Mouse (Mus musculus) hindlimb bud, embryonic 11.5 days (tissue): ENCODE measurements at regions not wholly inside any gene's neighbourhood (a gene's known extent, or its start where the extent isn't known, plus 50 kb on each side); places are given as distances from the start of the nearest gene placed in this dataset.
A peak's percentile ranks its signal among the peaks of the same experiment; 100 is the strongest.

Experiments
- DNase-seq: peaks from one replicate; pipeline ENCODE4 v3.0.0-alpha.2; 2012; ENCODE audit warnings: low read depth, low spot score; ENCODE audit errors: extremely low spot score

DNA sequence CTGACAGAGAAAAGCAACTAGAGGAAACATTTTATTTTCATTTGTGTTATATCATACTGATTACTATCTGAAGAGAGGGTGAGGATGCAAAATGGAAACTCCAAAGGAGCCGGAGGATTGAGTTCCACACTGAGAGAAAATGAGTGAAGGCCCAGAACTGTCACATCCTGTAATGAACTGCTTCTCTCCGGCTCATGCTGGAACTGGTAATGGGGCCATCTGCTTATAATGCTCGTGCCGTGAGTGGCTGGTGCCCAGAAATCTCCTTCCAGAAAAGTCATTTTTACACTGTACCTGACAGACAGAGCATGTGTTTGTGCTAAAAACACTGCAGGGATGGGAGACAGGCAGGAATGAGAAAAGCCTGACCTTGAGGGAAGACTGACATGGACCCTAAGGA lies 483.5 kb upstream of the Pkdcc start:
- DNase-seq, result no peak

GRCm38 (mm10) chr17:82742445-82742844 lies 472.6 kb upstream of the Pkdcc start:
- no peak for DNase-seq

GRCm38 (mm10) chr17:82757400-82757799 lies 457.7 kb upstream of the Pkdcc start:
- no peak for DNase-seq

- no peak for DNase-seq
Measured at GRCm38 (mm10) chr17:82779096-82779495, 436.0 kb upstream of the Pkdcc start.

GRCm38 (mm10) chr17:82822129-82822528 lies 393.0 kb upstream of the Pkdcc start:
- no peak for DNase-seq

DNA sequence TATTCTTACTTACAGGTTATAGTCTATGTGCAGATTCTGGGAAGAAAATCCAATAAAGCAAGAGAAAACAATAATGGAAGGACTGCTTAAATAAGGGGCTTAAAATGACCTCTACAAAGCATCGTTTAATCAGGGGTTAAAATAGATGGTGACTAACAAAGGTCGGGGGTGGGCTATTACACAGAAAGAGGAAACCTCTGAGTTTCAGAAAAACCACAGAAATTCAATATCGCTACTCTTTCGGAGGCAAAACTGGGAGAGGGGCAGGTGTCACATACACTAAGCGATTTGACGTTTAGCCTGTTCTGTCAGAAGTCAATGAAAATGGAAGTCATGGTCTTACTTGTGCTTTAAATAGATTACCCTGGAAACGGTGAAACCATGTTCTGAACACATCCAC lies 391.0 kb upstream of the Pkdcc start:
- DNase-seq, result no peak

- DNase-seq, result no peak
Measured at GRCm38 (mm10) chr17:82824619-82825018, 390.5 kb upstream of the Pkdcc start.

DNA sequence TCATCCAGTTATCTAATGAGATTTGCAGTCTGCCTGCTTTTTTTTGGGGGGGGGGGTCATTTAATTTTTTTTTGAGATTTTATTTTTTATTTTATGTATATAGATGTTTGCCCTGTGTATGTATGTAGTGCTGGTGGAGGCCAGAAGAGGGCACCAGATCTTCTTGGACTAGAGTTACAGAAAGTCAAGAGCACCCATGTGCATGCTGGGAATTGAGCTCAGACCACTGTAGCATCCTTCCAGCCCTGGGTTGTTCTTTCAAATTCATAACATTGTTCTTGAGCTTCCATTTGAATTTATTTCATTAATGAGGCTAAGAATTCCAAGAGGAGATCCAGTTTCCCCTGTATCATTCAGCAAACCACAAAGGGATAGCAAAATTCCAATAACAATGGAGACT lies 387.9 kb upstream of the Pkdcc start:
- no peak for DNase-seq

DNA sequence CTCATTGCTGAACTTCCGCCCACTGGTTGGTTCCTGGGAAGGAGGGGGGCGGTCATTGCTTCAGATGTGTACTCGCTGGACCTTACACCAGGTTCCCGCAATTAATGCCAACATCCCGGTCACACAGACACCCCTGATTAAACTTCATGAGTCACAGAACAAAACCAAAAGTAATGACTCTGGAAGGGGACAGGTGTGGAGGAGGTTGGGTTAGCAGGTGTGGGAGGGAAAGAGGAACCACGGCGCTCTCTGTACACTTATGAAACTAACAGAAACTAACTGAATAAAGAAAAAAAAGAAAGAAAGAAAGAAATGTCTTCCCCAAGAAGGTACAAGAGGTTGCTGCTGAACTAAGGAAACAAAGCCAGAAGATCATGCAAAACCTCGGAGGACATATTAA lies 387.3 kb upstream of the Pkdcc start:
- no peak for DNase-seq

- no peak for DNase-seq
Measured at GRCm38 (mm10) chr17:82828434-82828997, 386.6 kb upstream of the Pkdcc start.

GRCm38 (mm10) chr17:82829415-82829814 lies 385.7 kb upstream of the Pkdcc start:
- no peak for DNase-seq

GRCm38 (mm10) chr17:82834177-82834576 lies 380.9 kb upstream of the Pkdcc start:
- no peak for DNase-seq

GRCm38 (mm10) chr17:82836115-82836514 lies 379.0 kb upstream of the Pkdcc start:
- no peak for DNase-seq

DNA sequence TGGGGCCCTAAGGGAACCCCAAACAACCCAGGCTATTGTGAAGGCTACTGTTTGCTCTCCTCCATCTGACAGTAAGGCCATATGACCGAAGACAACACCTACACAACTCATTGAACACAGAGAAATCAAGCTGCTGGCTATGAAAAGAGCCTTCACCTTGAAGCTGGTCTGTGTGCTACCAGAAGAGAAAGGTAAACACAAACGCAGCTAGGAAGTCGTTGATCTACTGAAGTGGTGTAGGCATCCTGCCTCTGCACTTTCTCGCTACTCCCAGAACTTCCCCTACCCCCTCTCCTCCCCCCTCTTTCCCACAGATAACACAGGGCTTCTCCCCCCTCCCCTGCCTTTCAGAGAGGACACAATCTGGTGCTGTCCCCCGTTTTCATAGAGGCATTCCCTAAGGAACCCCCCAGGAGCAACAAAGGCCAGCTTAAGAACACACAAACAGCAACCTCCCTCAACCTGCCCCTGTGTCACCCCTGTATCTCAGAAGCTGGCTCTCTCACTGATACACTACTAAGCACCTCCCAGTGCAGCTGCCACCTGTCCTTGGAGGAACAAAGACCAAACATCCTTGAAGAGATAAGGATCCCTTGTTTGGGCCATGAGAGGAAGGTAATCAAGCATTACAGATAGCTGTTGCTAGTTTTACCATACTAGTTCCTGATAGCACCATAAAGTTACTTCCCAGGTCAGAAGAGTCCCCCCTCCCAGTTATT lies 368.2 kb upstream of the Pkdcc start:
- DNase-seq, result no peak

GRCm38 (mm10) chr17:82857199-82858147 lies 357.6 kb upstream of the Pkdcc start:
- DNase-seq, result peak; percentile 89

DNA sequence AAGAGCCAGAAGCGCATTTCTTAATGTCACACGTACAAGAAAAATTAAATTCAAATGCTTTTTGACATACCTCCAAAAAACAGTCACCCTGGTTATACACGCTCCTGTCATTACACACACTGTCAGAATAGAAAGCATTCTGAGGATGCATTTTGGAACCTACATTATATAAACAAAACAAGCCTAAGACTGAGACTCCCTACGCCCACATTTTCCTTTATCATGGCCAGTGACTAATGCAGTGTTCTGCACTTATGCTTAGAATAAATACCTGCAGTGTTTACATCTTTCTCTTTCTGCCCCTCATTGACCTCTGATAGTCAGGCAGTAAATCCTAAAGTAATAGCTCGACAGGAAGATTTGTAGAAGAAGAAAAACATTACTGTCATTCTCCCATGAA lies 354.7 kb upstream of the Pkdcc start:
- no peak for DNase-seq

DNA sequence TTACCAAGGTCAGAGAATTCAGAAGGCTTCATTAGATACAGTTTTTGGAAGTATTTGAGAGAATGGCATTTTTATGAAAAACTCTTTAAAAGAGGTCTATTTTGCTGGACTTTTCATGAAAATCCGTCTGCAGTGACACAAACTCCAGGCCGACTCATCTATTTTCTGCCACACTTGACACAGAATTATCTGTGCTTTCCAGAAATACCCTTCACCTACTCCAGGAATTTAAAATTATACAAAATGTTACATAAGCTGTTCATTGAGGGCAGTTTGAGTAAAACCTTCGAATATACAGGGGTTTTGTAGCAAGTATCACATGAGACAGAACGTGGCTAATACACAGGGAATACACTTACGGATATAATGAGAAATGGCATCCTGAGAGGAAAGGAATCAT lies 354.1 kb upstream of the Pkdcc start:
- no peak for DNase-seq

DNA sequence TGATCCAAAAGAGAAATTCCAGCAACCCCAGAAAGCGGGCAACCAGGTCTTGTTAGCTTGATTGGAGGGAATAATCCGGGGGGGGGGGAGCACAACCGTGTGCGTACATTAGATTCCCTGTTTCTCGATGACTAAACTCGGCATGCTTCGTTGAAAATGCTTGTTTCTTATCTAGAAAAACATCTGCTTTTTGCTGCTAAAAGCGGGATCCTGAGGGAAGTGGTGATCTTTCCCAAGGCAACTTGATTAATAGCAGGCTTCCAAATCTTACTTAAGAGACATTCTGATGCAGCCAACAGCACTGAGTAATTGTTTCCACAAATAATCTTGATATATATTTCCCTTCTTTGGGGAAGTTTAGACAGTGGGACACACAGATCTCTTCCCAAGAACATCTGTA lies 338.0 kb upstream of the Pkdcc start:
- no peak for DNase-seq

DNA sequence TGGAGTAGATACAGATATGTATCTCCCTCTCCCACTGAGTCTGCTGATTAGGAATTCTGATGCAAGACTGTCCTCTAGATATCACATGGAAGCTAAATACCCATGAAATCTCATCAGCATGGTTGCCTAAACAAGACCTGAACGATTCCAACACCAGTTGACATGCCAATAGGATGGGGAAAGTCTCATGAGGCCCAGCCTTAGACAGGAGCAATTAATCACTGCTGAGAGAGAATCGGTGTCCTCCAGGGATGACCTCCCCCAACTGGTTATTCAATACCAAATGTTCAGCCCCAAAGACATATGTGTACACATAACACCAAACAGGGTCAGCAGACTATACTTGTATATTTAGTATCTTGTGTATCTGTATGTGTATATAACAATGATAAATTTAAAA lies 314.5 kb upstream of the Pkdcc start:
- no peak for DNase-seq

- no peak for DNase-seq
Measured at GRCm38 (mm10) chr17:82901098-82901891, 313.8 kb upstream of the Pkdcc start.

DNA sequence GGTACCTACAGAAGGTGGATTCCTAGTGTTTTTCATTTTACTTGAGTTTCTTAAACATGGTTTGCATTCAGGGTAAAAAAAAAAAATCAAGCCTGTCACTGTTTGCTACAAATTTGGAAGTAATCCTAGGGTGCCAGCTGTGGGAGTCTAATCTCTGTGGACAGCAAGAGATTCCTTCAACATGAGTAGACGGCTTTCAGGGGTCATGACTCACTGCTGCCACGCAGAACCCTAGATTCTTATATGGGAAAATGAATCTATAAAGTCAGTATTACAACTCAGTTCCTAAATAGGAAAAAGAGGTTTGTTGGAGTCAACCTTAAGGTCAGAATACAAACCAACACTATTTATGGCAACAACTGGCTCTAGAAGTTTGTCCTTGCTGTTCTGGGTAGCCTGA lies 310.1 kb upstream of the Pkdcc start:
- DNase-seq, result no peak
